8 mouse cellular contexts compared by ENCODE assay signal in the genomic region with DNA sequence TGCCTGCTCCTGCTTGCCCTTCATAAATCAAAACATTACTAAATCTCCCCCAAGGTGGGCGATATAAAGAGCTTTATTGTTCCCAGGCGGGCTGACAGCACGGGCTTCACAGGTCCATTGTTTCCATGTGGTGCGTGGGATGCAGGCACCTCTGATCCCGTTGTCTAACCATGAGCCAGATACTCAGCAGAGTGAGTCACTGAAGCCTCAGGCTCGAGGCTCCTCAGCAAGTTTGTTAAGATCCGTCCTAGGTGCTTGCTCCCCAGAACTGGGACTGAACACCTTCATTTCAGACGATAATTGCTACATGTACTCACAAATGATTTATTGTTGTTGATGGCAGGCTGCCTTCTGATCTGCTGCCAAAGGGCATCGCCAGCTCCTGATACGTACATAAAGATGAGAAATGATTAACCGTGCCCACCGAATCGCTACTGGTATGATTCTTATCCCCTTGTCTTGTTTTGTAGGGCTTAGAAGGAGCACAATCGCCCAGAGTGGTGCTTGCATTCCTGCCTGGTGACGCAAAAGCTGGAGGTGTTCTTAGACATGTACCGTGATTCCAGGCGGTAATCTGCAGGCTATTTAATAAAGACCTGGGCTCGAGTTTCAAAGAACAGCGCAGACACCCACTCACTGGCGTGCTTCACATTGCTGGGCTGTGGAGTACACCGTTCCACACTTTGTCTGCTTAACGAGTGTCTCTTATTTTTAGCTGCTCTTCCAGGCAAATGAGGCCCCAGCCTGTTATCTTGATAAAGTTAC.
DNase-seq lines count a peak whose midpoint lies in the region; ATAC-seq and TF ChIP-seq lines count a peak whose summit lies in the region.
"Had no signal": no experiment of that assay in that cellular context is flagged by ENCODE, and none has a peak within 500 bp of the region (broad histone marks: within the 10 kb centered on the region; RNA-seq: fewer than 3 reads in every experiment).

No protein-coding gene starts in this region.

- peak; percentile 3 for DNase-seq in NIH3T3 (ENCODE audit: low read depth)
- DNase-seq in kidney, adult 2 months: peak; percentile 23
- no peak for DNase-seq in hindbrain, embryonic 10.5 days (ENCODE audit: low spot score)

- H3K4me1 ChIP-seq in embryonic facial prominence, embryonic 12.5 days: peaks cover 13% of the 10 kb centered on the region; the same call in 1 of the 2 replicates
- H3K4me1 ChIP-seq in kidney, adult 2 months (ENCODE audit: control insufficient read depth, insufficient read depth, low read length): no peaks in the 10 kb centered on the region
- 0 out of 2 replicates have a peak, but pooled peaks cover 2% of the 10 kb centered on the region for H3K4me1 ChIP-seq in lung, embryonic 16.5 days (replicated peaks; ENCODE audit: control insufficient read depth, insufficient read depth, low read length)
- peaks cover 7% of the 10 kb centered on the region; the same call in 1 of the 2 replicates for H3K4me1 ChIP-seq in hindbrain, embryonic 10.5 days (replicated peaks)
- 0 out of 2 replicates have a peak, but pooled peaks cover 2% of the 10 kb centered on the region for H3K4me1 ChIP-seq in hindbrain, embryonic 13.5 days (replicated peaks)

- no peak for TF ChIP-seq CTCF in kidney, adult 2 months (conservative IDR thresholded peaks at IDR 0.05; ENCODE audit: insufficient read depth, insufficient read length, low read depth, low read length)

- WGBS in embryonic facial prominence, embryonic 12.5 days: 50% methylated on average over 22 of the region's 22 CpGs
- WGBS in kidney, adult 2 months: 26% methylated on average over 22 of the region's 22 CpGs
- WGBS in lung, embryonic 16.5 days: 39% methylated on average over 22 of the region's 22 CpGs
- whole genome bisulfite sequencing in hindbrain, embryonic 10.5 days: 75% methylated on average over 22 of the region's 22 CpGs
- WGBS in hindbrain, embryonic 13.5 days: 58% methylated on average over 22 of the region's 22 CpGs

- 0 out of 2 replicates have a peak overlapping the region, but pooled peaks have one; percentile 0 for H3K4me2 ChIP-seq in embryonic facial prominence, embryonic 12.5 days (replicated peaks)
- H3K4me2 ChIP-seq in lung, embryonic 16.5 days (ENCODE audit: low read depth, low read length): peak overlapping the region; percentile 48
- H3K4me2 ChIP-seq in hindbrain, embryonic 13.5 days: no peak overlapping the region

- H3K27ac ChIP-seq in embryonic facial prominence, embryonic 12.5 days: no peak overlapping the region
- no peak overlapping the region for H3K27ac ChIP-seq in kidney, adult 2 months (ENCODE audit: insufficient read depth, low read depth, low read length)
- H3K27ac ChIP-seq in lung, embryonic 16.5 days (ENCODE audit: low read length): peak overlapping the region; percentile 74
- H3K27ac ChIP-seq in hindbrain, embryonic 10.5 days: no peak overlapping the region
- no peak overlapping the region for H3K27ac ChIP-seq in hindbrain, embryonic 13.5 days
- H3K27ac ChIP-seq: layer of hippocampus, adult 2 months had no signal

- no peaks in the 10 kb centered on the region for H3K9me3 ChIP-seq in embryonic facial prominence, embryonic 12.5 days
- H3K9me3 ChIP-seq in lung, embryonic 16.5 days (ENCODE audit: control insufficient read depth, low read length): no peaks in the 10 kb centered on the region
- H3K9me3 ChIP-seq in hindbrain, embryonic 10.5 days: no peaks in the 10 kb centered on the region
- 0 out of 2 replicates have a peak, but pooled peaks cover under 1% of the 10 kb centered on the region for H3K9me3 ChIP-seq in hindbrain, embryonic 13.5 days

- no peak overlapping the region for H3K4me3 ChIP-seq in embryonic facial prominence, embryonic 12.5 days
- no peak overlapping the region for H3K4me3 ChIP-seq in kidney, adult 2 months (ENCODE audit: insufficient read depth, low read depth, low read length)
- peak overlapping the region; percentile 18; the same call in 1 of the 2 replicates for H3K4me3 ChIP-seq in lung, embryonic 16.5 days (ENCODE audit: low read length)
- H3K4me3 ChIP-seq in hindbrain, embryonic 10.5 days: no peak overlapping the region
- no peak overlapping the region for H3K4me3 ChIP-seq in hindbrain, embryonic 13.5 days
- H3K4me3 ChIP-seq: layer of hippocampus, adult 2 months had no signal

- no peaks in the 10 kb centered on the region for H3K36me3 ChIP-seq in embryonic facial prominence, embryonic 12.5 days
- no peaks in the 10 kb centered on the region for H3K36me3 ChIP-seq in kidney, adult 2 months (ENCODE audit: control insufficient read depth, insufficient read depth, low read length)
- H3K36me3 ChIP-seq in lung, embryonic 16.5 days (ENCODE audit: control insufficient read depth, insufficient read depth, low read length): no peaks in the 10 kb centered on the region
- no peaks in the 10 kb centered on the region for H3K36me3 ChIP-seq in hindbrain, embryonic 10.5 days
- H3K36me3 ChIP-seq in hindbrain, embryonic 13.5 days: no peaks in the 10 kb centered on the region

- no peak for TF ChIP-seq POLR2A in kidney, adult 2 months (IDR thresholded peaks at IDR 0.05; ENCODE audit: low read depth, low read length)

- no peak for ATAC-seq in embryonic facial prominence, embryonic 12.5 days (ENCODE audit: insufficient number of reproducible peaks, insufficient read depth, low FRiP score, low TSS enrichment)
- peak; percentile 94 for ATAC-seq in lung, embryonic 16.5 days (ENCODE audit: low read depth)
- ATAC-seq in hindbrain, embryonic 13.5 days (ENCODE audit: low FRiP score): no peak
- no peak for ATAC-seq in cerebellum, adult (ENCODE audit: insufficient number of reproducible peaks, low FRiP score, low TSS enrichment)

- H3K9ac ChIP-seq in embryonic facial prominence, embryonic 12.5 days: no peak overlapping the region
- H3K9ac ChIP-seq in lung, embryonic 16.5 days (ENCODE audit: low read length): no peak overlapping the region
- H3K9ac ChIP-seq in hindbrain, embryonic 13.5 days: no peak overlapping the region

- H3K27me3 ChIP-seq in embryonic facial prominence, embryonic 12.5 days: no peaks in the 10 kb centered on the region
- no peaks in the 10 kb centered on the region; the same call in 1 of the 2 replicates for H3K27me3 ChIP-seq in kidney, adult 2 months (replicated peaks; ENCODE audit: control insufficient read depth, insufficient read depth, low read length)
- no peaks in the 10 kb centered on the region for H3K27me3 ChIP-seq in lung, embryonic 16.5 days (ENCODE audit: control insufficient read depth, insufficient read depth, low read depth, low read length)
- H3K27me3 ChIP-seq in hindbrain, embryonic 10.5 days (ENCODE audit: insufficient read depth, poor library complexity, severe bottlenecking): 0 out of 2 replicates have a peak, but pooled peaks cover 4% of the 10 kb centered on the region
- H3K27me3 ChIP-seq in hindbrain, embryonic 13.5 days: peaks cover 10% of the 10 kb centered on the region; the same call in 1 of the 2 replicates
